Mouse (Mus musculus) kidney, embryonic 15.5 days (tissue): ENCODE data around the gene Cox4i1. TPM values are rescaled to one million over a fixed set of nuclear protein-coding genes. Genes with fewer than 3 reads are reported as not detected.
A peak's percentile ranks its signal among the peaks of the same experiment; 100 is the strongest.
"Not testable (repeated sequence)": the region's sequence is repeated elsewhere in the genome, so short reads cannot be mapped to it uniquely, and the experiment has no call there.

ENCODE experiments used
- ATAC-seq: fragments of 200-750 bp; cut with Nextera tagmentation; replicated peaks from 2 replicates; pipeline ENCODE4 v1.8.0; 2017; ENCODE audit warnings: moderate TSS enrichment; ENCODE audit not compliant: low FRiP score
- H3K27ac ChIP-seq: fragments of 300-500 bp; sonication (generic); 2 replicates; pipeline ENCODE4 v1.5.1; 2015; ENCODE audit warnings: mild to moderate bottlenecking, inconsistent platforms
- H3K27me3 ChIP-seq: fragments of 300-500 bp; sonication (generic); 2 replicates; pipeline ENCODE4 v1.6.1; 2015; ENCODE audit warnings: inconsistent platforms
- H3K36me3 ChIP-seq: fragments of 300-500 bp; sonication (generic); 2 replicates; pipeline ENCODE4 v1.6.1; 2015; ENCODE audit warnings: inconsistent platforms
- H3K4me1 ChIP-seq: fragments of 300-500 bp; sonication (generic); 2 replicates; pipeline ENCODE4 v1.6.1; 2015; ENCODE audit warnings: inconsistent platforms
- H3K4me2 ChIP-seq: fragments of 300-500 bp; sonication (generic); 2 replicates; pipeline ENCODE4 v1.6.1; 2015; ENCODE audit warnings: moderate library complexity, mild to moderate bottlenecking, inconsistent platforms
- H3K4me3 ChIP-seq: fragments of 300-500 bp; sonication (generic); replicated peaks from 2 replicates; pipeline ENCODE4 v1.5.1; 2015; ENCODE audit warnings: mild to moderate bottlenecking, inconsistent platforms
- H3K9ac ChIP-seq: fragments of 300-500 bp; sonication (generic); 2 replicates; pipeline ENCODE4 v1.6.1; 2015; ENCODE audit warnings: mild to moderate bottlenecking, inconsistent platforms
- H3K9me3 ChIP-seq: fragments of 300-500 bp; sonication (generic); replicated peaks from 2 replicates; pipeline ENCODE4 v1.6.1; 2016; ENCODE audit warnings: inconsistent platforms
- WGBS: fragments of 180-500 bp; shearing (Covaris S2); methylation state at CpG from one replicate; pipeline ENCODE4 v1.1.7; 2015; ENCODE audit warnings: mixed read lengths; 5-methylcytosine and 5-hydroxymethylcytosine counted together
- polyA plus RNA-seq: library from polyadenylated mRNA; unstranded; fragments of >200 nt; fragmentation: Nextera tagmentation; extraction: Ambion mirVana; gene quantifications from 2 replicates; pipeline ENCODE4 v1.2.1, GENCODE M21; 2015

The Cox4i1 gene
- polyA plus RNA-seq, 1 experiment from 2014 or later: 1,138 TPM

GRCm38 (mm10) chr8:120668374-120668905, 418 bp downstream of the Cox4i1 start, which contains the start of gene Emc8:
Gene Emc8 (minus strand): TSS chr8:120668573.
- peaks cover 60% of the 10 kb centered on the region for H3K4me1 ChIP-seq
- H3K27me3 ChIP-seq: no peaks in the 10 kb centered on the region
- WGBS: under 1% methylated on average over 51 of the region's 51 CpGs
- H3K4me3 ChIP-seq: peak within 1 kb of the TSS; percentile 94
- peak within 1 kb of the TSS; percentile 90 for H3K27ac ChIP-seq
- no peaks in the 10 kb centered on the region for H3K9me3 ChIP-seq
- peaks cover 38% of the 10 kb centered on the region for H3K36me3 ChIP-seq
- H3K9ac ChIP-seq: peak within 1 kb of the TSS; percentile 100
- peak; percentile 59; the same call in 1 of the 2 replicates for ATAC-seq
- peak within 1 kb of the TSS; percentile 84 for H3K4me2 ChIP-seq

- H3K27ac ChIP-seq: no peak overlapping the region
- peaks cover 28% of the 10 kb centered on the region for H3K4me1 ChIP-seq
- H3K27me3 ChIP-seq: no peaks in the 10 kb centered on the region
- H3K9ac ChIP-seq: no peak overlapping the region
- 74% methylated on average over 6 of the region's 6 CpGs for WGBS
- ATAC-seq: no peak
- H3K4me2 ChIP-seq: no peak overlapping the region
- peaks cover 57% of the 10 kb centered on the region for H3K36me3 ChIP-seq
- no peaks in the 10 kb centered on the region for H3K9me3 ChIP-seq
- no peak overlapping the region for H3K4me3 ChIP-seq
Measured at GRCm38 (mm10) chr8:120671775-120672174, 3.8 kb downstream of the Cox4i1 start.

- Histone ChIP-seq H3K4me2 (no peak overlapping the region), H3K9me3 (no peaks in the 10 kb centered on the region), H3K27me3 (no peaks in the 10 kb centered on the region), H3K27ac (no peak overlapping the region), H3K9ac (no peak overlapping the region), H3K4me3 (no peak overlapping the region), H3K4me1 (peaks cover 24% of the 10 kb centered on the region), H3K36me3 (peaks cover 62% of the 10 kb centered on the region)
- WGBS: 89% methylated on average over 16 of the region's 16 CpGs
- ATAC-seq: no peak
Measured at GRCm38 (mm10) chr8:120672626-120673229, 4.7 kb downstream of the Cox4i1 start.

GRCm38 (mm10) chr8:120673298-120673697, 5.3 kb downstream of the Cox4i1 start:
- Histone ChIP-seq H3K36me3 (peaks cover 62% of the 10 kb centered on the region), H3K4me1 (peaks cover 24% of the 10 kb centered on the region), H3K4me3 (no peak overlapping the region), H3K27me3 (no peaks in the 10 kb centered on the region), H3K9me3 (no peaks in the 10 kb centered on the region), H3K9ac (no peak overlapping the region), H3K4me2 (no peak overlapping the region), H3K27ac (no peak overlapping the region)
- ATAC-seq: no peak
- 93% methylated on average over 7 of the region's 7 CpGs for WGBS

GRCm38 (mm10) chr8:120675718-120676117, 7.7 kb downstream of the Cox4i1 start:
- Histone ChIP-seq H3K36me3 (peaks cover 51% of the 10 kb centered on the region), H3K27me3 (peaks cover 3% of the 10 kb centered on the region; the same call in 1 of the 2 replicates), H3K9ac (no peak overlapping the region), H3K27ac (no peak overlapping the region), H3K4me2 (no peak overlapping the region), H3K4me3 (no peak overlapping the region), H3K4me1 (peaks cover 13% of the 10 kb centered on the region; the same call in 1 of the 2 replicates), H3K9me3 (no peaks in the 10 kb centered on the region)
- 70% methylated on average over 8 of the region's 8 CpGs for WGBS
- ATAC-seq: no peak

GRCm38 (mm10) chr8:120678447-120678846, 10.4 kb downstream of the Cox4i1 start:
- Histone ChIP-seq H3K4me1 (peaks cover 4% of the 10 kb centered on the region; the same call in 1 of the 2 replicates), H3K36me3 (peaks cover 24% of the 10 kb centered on the region), H3K4me3 (no peak overlapping the region), H3K27ac (no peak overlapping the region), H3K27me3 (peaks cover 17% of the 10 kb centered on the region; the same call in 1 of the 2 replicates), H3K4me2 (no peak overlapping the region), H3K9me3 (no peaks in the 10 kb centered on the region), H3K9ac (no peak overlapping the region)
- peak; percentile 50; the same call in 1 of the 2 replicates for ATAC-seq
- WGBS: 12% methylated on average over 10 of the region's 10 CpGs

- Histone ChIP-seq H3K9me3 (no peaks in the 10 kb centered on the region), H3K4me1 (peaks cover 6% of the 10 kb centered on the region; the same call in 1 of the 2 replicates), H3K27ac (no peak overlapping the region), H3K27me3 (peaks cover 20% of the 10 kb centered on the region; the same call in 1 of the 2 replicates), H3K36me3 (peaks cover 15% of the 10 kb centered on the region; the same call in 1 of the 2 replicates), H3K4me2 (no peak overlapping the region), H3K4me3 (no peak overlapping the region), H3K9ac (no peak overlapping the region)
- WGBS: 44% methylated on average over 11 of the region's 11 CpGs
- ATAC-seq: no peak
Measured at GRCm38 (mm10) chr8:120679629-120680387, 11.8 kb downstream of the Cox4i1 start.

- WGBS: 62% methylated on average over 7 of the region's 7 CpGs
- H3K4me3 ChIP-seq, H3K9ac ChIP-seq, H3K27ac ChIP-seq, H3K9me3 ChIP-seq, H3K4me1 ChIP-seq, H3K4me2 ChIP-seq, ATAC-seq: not testable (repeated sequence)
- H3K36me3 ChIP-seq: peaks cover 11% of the 10 kb centered on the region; the same call in 1 of the 2 replicates
- peaks cover 20% of the 10 kb centered on the region; the same call in 1 of the 2 replicates for H3K27me3 ChIP-seq
Measured at GRCm38 (mm10) chr8:120680405-120680804, 12.4 kb downstream of the Cox4i1 start.

GRCm38 (mm10) chr8:120681113-120681512, 13.1 kb downstream of the Cox4i1 start:
- ATAC-seq: no peak
- H3K9ac ChIP-seq: no peak overlapping the region
- no peak overlapping the region for H3K27ac ChIP-seq
- H3K36me3 ChIP-seq: 0 out of 2 replicates have a peak, but pooled peaks cover 5% of the 10 kb centered on the region
- H3K4me3 ChIP-seq: no peak overlapping the region
- no peak overlapping the region for H3K4me2 ChIP-seq
- H3K9me3 ChIP-seq: no peaks in the 10 kb centered on the region
- 76% methylated on average over 10 of the region's 10 CpGs for WGBS
- H3K4me1 ChIP-seq: peaks cover 10% of the 10 kb centered on the region; the same call in 1 of the 2 replicates
- H3K27me3 ChIP-seq: peaks cover 20% of the 10 kb centered on the region; the same call in 1 of the 2 replicates

- no peak overlapping the region for H3K27ac ChIP-seq
- H3K9ac ChIP-seq: no peak overlapping the region
- H3K4me3 ChIP-seq: no peak overlapping the region
- peaks cover 11% of the 10 kb centered on the region; the same call in 1 of the 2 replicates for H3K4me1 ChIP-seq
- 15% methylated on average over 10 of the region's 10 CpGs for WGBS
- no peaks in the 10 kb centered on the region for H3K9me3 ChIP-seq
- H3K27me3 ChIP-seq: peaks cover 32% of the 10 kb centered on the region
- H3K36me3 ChIP-seq: no peaks in the 10 kb centered on the region
- H3K4me2 ChIP-seq: no peak overlapping the region
- ATAC-seq: no peak
Measured at GRCm38 (mm10) chr8:120683602-120684001, 15.6 kb downstream of the Cox4i1 start.

- Histone ChIP-seq H3K27me3 (peaks cover 37% of the 10 kb centered on the region), H3K9ac (no peak overlapping the region), H3K4me3 (no peak overlapping the region), H3K36me3 (no peaks in the 10 kb centered on the region), H3K4me1 (peaks cover 9% of the 10 kb centered on the region; the same call in 1 of the 2 replicates), H3K9me3 (no peaks in the 10 kb centered on the region), H3K4me2 (no peak overlapping the region), H3K27ac (no peak overlapping the region)
- ATAC-seq: no peak
- WGBS: 66% methylated on average over 5 of the region's 5 CpGs
Measured at GRCm38 (mm10) chr8:120684082-120684481, 16.1 kb downstream of the Cox4i1 start.

- 61% methylated on average over 5 of the region's 5 CpGs for WGBS
- Histone ChIP-seq H3K36me3 (no peaks in the 10 kb centered on the region), H3K4me2 (no peak overlapping the region), H3K4me1 (peaks cover 9% of the 10 kb centered on the region; the same call in 1 of the 2 replicates), H3K27me3 (peaks cover 36% of the 10 kb centered on the region), H3K9me3 (no peaks in the 10 kb centered on the region), H3K4me3 (no peak overlapping the region), H3K9ac (no peak overlapping the region), H3K27ac (no peak overlapping the region)
- ATAC-seq: no peak
Measured at GRCm38 (mm10) chr8:120685097-120685496, 17.1 kb downstream of the Cox4i1 start.
